Mouse (Mus musculus) C2C12 (cell line): ENCODE measurements around the gene Nat9.

Experiments
- CEBPB ChIP-seq: IDR thresholded peaks from one replicate; pipeline ENCODE4 v1.6.1; 2011; ENCODE audit warnings: low read depth, mild to moderate bottlenecking, control low read depth, moderate library complexity
- CTCF ChIP-seq: IDR thresholded peaks from one replicate; pipeline ENCODE4 v1.5.1; 2011; ENCODE audit not compliant: control insufficient read depth, insufficient read depth, insufficient read length
- FOSL1 ChIP-seq: IDR thresholded peaks from one replicate; pipeline ENCODE4 v1.8.0; 2011; ENCODE audit warnings: mild to moderate bottlenecking, low read length; ENCODE audit not compliant: poor library complexity, insufficient read depth, severe bottlenecking
- MYOG ChIP-seq: IDR thresholded peaks from one replicate; pipeline ENCODE4 v1.6.1; 2011; ENCODE audit not compliant: control insufficient read depth, insufficient read length; ENCODE audit errors: extremely low read depth
- USF1 ChIP-seq: IDR thresholded peaks from one replicate; pipeline ENCODE4 v1.6.1; 2011; ENCODE audit warnings: low read depth, mild to moderate bottlenecking, control low read depth, moderate library complexity

- TF ChIP-seq CEBPB: no peak
- no peak for TF ChIP-seq CTCF
- TF ChIP-seq MYOG: no peak
- TF ChIP-seq USF1: no peak
- no peak for TF ChIP-seq FOSL1
Measured at GRCm38 (mm10) chr11:115229021-115229930, 41.6 kb upstream of the Nat9 start.
